Mouse (Mus musculus) stomach, postnatal 0 days (tissue): ENCODE data around the gene Mrpl54.

Experiments used
- CTCF ChIP-seq: IDR thresholded peaks from 2 replicates; pipeline ENCODE4 v1.5.1; 2016; ENCODE audit warnings: antibody characterized with exemption, low read depth, mild to moderate bottlenecking, moderate library complexity
- EP300 ChIP-seq: optimal IDR thresholded peaks from 2 replicates; pipeline ENCODE3; 2016; ENCODE audit warnings: antibody characterized with exemption

DNA sequence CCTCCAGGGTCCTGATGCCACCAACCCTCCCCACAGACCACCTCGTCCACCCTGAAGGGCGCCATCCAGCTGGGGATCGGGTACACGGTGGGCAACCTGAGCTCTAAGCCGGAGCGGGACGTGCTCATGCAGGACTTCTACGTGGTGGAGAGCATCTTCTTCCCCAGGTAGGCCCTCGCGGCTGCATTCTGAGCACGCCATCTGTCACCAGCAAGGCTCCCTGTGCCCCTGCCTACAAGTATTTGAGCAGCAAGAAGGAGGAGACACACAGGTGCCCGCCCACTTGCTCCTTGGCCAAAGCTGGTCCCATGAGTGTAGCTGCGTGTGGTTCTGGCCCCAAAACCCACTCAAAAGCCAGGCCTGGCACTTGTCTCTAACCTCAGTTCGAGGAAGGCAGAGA is 38.9 kb upstream of the Mrpl54 start:
- no peak for TF ChIP-seq CTCF
- TF ChIP-seq EP300, result no peak
